Mouse (Mus musculus): ENCODE data around the gene Mef2c. TPM values are rescaled to one million over a fixed set of nuclear protein-coding genes. Genes with fewer than 3 reads are reported as not detected.

Mef2c gene
- polyA plus RNA-seq, 1 experiment from 2014 or later: 32.3 TPM

DNA sequence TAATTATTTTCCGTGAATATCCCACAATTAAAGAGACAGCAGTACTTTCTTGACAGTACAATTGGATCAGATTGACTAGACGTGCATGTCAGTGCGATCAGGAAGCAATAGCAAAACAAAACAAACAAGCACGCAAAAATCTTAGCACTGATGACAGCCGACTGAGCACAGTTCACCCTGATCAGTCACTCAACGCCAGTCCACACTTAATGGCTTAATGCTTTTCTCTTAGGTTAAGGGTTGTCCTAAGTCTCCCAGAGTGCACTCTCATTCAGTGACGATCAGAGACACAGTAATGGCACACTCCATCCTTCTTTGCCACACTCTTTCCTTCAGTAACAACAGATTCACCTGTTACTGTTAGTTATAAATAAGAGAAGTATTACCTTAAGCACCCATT lies 157.3 kb downstream of the Mef2c start:
- H3K36me3 ChIP-seq: no peaks in the 10 kb centered on the region
- WGBS (ENCODE audit: insufficient replicate concordance): 78% methylated on average over 7 of the region's 7 CpGs
- no peaks in the 10 kb centered on the region for H3K4me1 ChIP-seq
- no peaks in the 10 kb centered on the region for H3K9me3 ChIP-seq (replicated peaks)
- H3K9ac ChIP-seq: no peak overlapping the region
- H3K27ac ChIP-seq: no peak overlapping the region
- H3K4me3 ChIP-seq: no peak overlapping the region
- H3K27me3 ChIP-seq (replicated peaks): no peaks in the 10 kb centered on the region
- H3K4me2 ChIP-seq: no peak overlapping the region
- ATAC-seq: no peak

DNA sequence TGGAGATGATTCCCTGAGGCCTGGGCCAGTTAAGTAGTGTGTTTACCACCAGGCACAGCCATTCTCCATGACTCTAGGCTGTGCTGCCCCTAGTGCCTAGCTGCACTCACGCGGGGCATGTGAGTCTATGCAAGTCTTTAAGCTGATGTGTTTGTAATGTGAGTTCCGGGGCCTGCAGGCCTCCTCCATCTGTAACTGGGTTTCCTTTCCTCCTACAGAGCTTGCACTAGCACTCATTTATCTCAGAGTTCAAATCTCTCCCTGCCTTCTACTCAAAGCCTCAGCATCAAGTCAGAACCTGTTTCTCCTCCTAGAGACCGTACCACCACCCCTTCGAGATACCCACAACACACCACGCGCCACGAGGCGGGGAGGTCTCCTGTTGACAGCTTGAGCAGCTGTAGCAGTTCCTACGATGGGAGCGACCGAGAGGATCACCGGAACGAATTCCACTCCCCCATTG lies 158.3 kb downstream of the Mef2c start:
- no peaks in the 10 kb centered on the region for H3K36me3 ChIP-seq
- 79% methylated on average over 14 of the region's 14 CpGs for WGBS (ENCODE audit: insufficient replicate concordance)
- no peaks in the 10 kb centered on the region for H3K9me3 ChIP-seq (replicated peaks)
- no peaks in the 10 kb centered on the region for H3K27me3 ChIP-seq (replicated peaks)
- H3K4me2 ChIP-seq: no peak overlapping the region
- H3K9ac ChIP-seq: no peak overlapping the region
- no peak overlapping the region for H3K4me3 ChIP-seq
- no peak overlapping the region for H3K27ac ChIP-seq
- ATAC-seq: no peak
- no peaks in the 10 kb centered on the region for H3K4me1 ChIP-seq

DNA sequence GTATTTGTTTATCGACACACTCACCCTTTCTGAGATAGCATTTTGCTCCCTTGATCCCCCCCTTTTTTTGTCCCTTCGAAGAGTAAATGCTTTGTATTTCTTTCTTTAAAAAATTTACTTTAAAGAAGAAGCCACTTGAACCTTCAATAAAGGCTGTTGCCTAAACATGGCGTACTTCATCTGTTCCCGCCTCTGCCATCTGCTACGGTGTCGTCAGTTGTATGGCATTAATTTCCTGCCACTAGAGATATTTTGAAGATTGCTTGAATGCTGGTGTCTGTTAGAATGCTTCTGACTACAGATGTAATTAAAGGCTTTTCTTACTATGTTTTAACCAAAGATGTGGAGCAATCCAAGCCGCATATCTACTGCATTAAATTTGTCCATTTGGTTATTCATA lies 162.3 kb downstream of the Mef2c start:
- no peak for ATAC-seq
- Histone ChIP-seq H3K9ac (no peak overlapping the region), H3K4me2 (no peak overlapping the region), H3K36me3 (no peaks in the 10 kb centered on the region), H3K9me3 (replicated peaks) (no peaks in the 10 kb centered on the region), H3K4me1 (no peaks in the 10 kb centered on the region), H3K27me3 (replicated peaks) (no peaks in the 10 kb centered on the region), H3K4me3 (no peak overlapping the region), H3K27ac (no peak overlapping the region)
- 83% methylated on average over 7 of the region's 7 CpGs for WGBS (ENCODE audit: insufficient replicate concordance)

DNA sequence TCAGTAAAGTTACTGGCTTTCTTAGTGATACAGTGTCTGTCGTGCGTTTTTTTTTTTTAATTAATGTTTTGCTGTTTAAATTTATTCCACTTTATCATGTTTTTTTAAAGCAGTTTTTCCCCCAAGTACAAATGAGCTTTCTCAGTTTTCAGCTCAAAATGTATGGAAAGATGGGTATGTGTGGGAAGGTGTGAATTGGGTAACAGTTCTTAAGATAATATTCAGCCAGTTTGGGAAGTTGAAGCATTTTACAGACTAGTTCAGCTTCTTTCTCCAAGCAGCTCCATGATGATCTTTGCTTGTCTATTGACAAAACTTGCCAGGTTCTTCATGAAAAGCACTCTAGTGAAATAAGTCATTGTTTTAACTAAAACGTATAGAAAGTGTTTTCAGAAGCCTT lies 163.2 kb downstream of the Mef2c start:
- H3K9me3 ChIP-seq (replicated peaks): no peaks in the 10 kb centered on the region
- H3K27ac ChIP-seq: no peak overlapping the region
- no peak for ATAC-seq
- H3K9ac ChIP-seq: no peak overlapping the region
- no peaks in the 10 kb centered on the region for H3K4me1 ChIP-seq
- H3K36me3 ChIP-seq: no peaks in the 10 kb centered on the region
- no peak overlapping the region for H3K4me2 ChIP-seq
- no peak overlapping the region for H3K4me3 ChIP-seq
- H3K27me3 ChIP-seq (replicated peaks): no peaks in the 10 kb centered on the region
- 73% methylated on average over 3 of the region's 3 CpGs for WGBS (ENCODE audit: insufficient replicate concordance)

DNA sequence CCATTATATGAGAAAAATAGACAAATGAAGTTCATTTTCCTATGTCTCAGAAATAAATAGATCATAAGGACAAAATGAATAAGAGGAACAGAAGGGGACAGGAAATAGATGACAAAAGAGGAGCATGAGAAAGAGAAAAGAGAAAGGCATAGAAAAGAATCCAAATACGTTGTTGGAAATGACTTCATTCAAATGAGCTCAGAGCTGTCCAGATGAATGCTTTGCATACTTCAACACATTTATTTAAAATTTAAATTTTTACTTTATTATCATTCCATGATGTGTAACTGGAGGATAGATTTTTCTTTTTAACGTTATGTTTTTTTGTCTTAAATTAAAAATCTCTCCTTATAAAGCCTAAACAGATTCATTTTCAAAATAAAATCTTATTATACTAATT lies 203.8 kb downstream of the Mef2c start:
- Histone ChIP-seq H3K9me3 (replicated peaks) (no peaks in the 10 kb centered on the region), H3K4me1 (no peaks in the 10 kb centered on the region), H3K27me3 (replicated peaks) (peaks cover 15% of the 10 kb centered on the region), H3K27ac (no peak overlapping the region), H3K9ac (no peak overlapping the region), H3K4me3 (no peak overlapping the region), H3K36me3 (no peaks in the 10 kb centered on the region), H3K4me2 (no peak overlapping the region)
- 58% methylated on average over 2 of the region's 2 CpGs for WGBS (ENCODE audit: insufficient replicate concordance)
- no peak for ATAC-seq

DNA sequence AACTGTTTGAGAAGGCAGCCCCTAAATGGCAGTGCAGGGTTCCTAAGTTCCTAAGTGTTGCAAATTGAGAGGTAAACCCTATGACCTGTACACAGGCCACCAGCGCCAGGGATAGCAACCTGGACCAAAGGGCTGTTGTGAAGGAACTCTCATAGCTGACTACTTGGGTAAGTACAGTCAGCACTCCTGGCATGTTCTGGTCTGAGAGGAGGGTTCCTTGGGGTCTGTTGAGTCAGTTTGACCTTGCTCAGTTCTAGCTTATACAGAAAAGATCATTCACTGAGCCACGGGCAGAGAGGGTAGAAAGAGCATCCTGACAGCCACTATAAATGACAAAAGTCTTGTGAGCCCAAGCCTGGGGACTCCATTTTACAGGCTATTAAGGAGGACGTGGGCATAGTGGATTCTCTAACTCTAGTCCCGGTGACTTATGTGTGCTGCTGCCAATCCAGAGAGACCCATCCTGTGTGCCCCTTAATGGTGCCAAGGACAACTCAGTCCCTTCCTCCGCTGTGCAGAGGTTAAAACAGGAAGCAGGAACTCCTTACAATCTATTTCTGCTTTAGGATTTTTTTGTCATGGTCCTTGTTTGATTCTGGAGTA lies 209.0 kb downstream of the Mef2c start:
- H3K27ac ChIP-seq: no peak overlapping the region
- H3K27me3 ChIP-seq (replicated peaks): peaks cover 67% of the 10 kb centered on the region
- no peaks in the 10 kb centered on the region for H3K9me3 ChIP-seq (replicated peaks)
- no peak overlapping the region for H3K9ac ChIP-seq
- ATAC-seq: no peak
- no peaks in the 10 kb centered on the region for H3K36me3 ChIP-seq
- no peak overlapping the region for H3K4me3 ChIP-seq
- no peaks in the 10 kb centered on the region for H3K4me1 ChIP-seq
- H3K4me2 ChIP-seq: no peak overlapping the region
- WGBS (ENCODE audit: insufficient replicate concordance): 21% methylated on average over 5 of the region's 5 CpGs

DNA sequence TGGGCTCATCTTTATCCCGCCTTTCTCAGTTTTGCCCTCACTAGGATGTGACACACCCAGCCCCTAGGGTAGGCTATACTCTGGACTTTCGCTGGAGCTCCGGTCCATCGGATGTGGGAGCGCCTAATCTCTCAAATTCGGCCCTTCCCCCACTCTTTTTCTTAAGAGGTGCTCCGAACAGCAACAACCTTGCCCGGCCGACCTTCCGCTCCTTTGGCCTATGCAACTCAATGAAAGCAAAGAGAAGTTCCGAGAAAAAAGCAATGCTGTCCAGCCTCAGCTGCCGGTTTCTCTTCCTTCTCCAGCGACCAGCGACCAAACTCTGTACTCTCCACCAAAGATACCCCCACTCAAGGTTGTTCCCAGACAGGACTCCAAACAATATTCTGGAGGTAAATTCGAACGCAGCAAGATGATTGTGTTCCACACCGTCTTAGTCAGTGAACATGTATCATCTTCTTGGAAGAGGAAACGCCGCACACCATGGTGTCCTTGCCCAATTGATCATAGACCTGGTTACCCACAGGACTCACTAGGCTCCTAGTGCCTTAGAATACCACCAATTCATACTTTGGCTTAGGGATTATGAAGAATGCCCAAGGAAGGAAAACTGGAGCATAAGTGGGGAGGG lies 209.9 kb downstream of the Mef2c start:
- no peaks in the 10 kb centered on the region for H3K36me3 ChIP-seq
- no peak overlapping the region for H3K4me2 ChIP-seq
- H3K4me1 ChIP-seq: no peaks in the 10 kb centered on the region
- H3K9ac ChIP-seq: no peak overlapping the region
- no peaks in the 10 kb centered on the region for H3K9me3 ChIP-seq (replicated peaks)
- 5% methylated on average over 19 of the region's 19 CpGs for WGBS (ENCODE audit: insufficient replicate concordance)
- no peak overlapping the region for H3K27ac ChIP-seq
- peaks cover 76% of the 10 kb centered on the region for H3K27me3 ChIP-seq (replicated peaks)
- no peak for ATAC-seq
- no peak overlapping the region for H3K4me3 ChIP-seq

DNA sequence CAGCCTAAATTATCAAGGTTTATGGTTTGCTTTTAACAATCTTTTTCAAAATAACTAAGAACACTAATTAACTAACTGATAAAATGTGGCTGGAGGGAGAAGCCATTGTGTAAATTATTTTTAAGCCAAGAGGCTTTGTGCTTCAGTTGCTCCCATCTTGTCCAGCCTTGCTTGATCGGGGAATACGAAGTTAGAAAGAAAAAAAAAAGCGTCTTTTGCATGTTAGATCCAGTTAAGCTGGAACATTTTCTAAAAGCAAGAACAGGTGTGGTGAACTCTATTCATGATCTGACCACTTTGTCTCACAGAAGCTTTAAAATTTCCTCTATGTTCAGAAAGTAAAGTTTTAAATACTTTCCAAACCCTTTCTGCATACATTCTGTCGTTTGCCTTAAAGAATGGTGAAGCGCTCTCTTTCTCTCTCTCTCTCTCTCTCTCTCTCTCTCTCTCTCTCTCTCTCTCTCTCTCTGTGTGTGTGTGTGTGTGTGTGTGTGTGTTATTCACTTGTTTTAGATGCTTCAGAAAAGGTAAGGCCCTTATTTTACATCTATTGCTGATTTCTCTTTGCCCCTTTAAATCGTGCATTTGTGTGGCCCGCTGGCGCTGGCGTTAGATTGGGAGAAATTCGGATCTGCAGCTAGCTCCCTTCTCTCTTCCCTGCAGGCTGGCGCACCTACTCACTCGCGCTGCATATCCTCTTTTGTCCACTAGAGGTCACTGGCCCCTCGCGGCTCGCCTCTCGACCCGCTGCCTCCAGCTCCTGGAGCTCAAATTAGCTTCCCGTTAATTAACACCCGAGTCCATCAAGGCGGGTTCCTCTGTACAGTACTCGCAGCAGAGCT lies 210.9 kb downstream of the Mef2c start:
- WGBS (ENCODE audit: insufficient replicate concordance): 2% methylated on average over 22 of the region's 22 CpGs
- peak overlapping the region; percentile 13; the same call in 1 of the 2 replicates for H3K4me3 ChIP-seq
- peak; percentile 37; the same call in 1 of the 2 replicates for ATAC-seq

DNA sequence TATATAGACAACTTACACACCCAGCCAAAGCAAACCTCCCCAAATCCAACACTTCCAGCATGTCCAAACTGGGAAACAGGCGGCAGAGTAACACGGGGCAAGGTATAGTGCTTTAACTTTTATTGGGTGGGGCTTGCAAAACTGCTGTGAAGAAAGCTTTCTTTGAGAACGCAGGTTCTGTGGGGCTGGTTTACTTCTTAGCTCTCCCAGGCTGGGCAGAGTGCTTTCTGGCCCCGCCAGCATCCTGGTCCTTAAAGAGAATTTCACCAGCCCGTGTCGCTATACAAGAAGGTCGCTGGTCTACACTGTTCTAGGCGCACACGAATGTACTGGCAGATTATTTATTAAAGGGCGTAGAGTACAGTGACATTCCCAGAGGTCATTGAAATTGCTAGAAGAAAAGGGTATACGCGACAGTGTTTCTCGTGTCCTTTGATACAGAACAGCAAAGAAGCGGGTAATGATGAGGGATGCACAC lies 211.5 kb downstream of the Mef2c start:
- H3K9ac ChIP-seq: no peak overlapping the region
- ATAC-seq: peak; percentile 49; the same call in 1 of the 2 replicates

More for the DNA sequence above, 210.9 kb downstream of the Mef2c start:
- no peaks in the 10 kb centered on the region for H3K9me3 ChIP-seq (replicated peaks)
- H3K36me3 ChIP-seq: no peaks in the 10 kb centered on the region
- H3K4me2 ChIP-seq: peak overlapping the region; percentile 29; the same call in 1 of the 2 replicates
- H3K27me3 ChIP-seq (replicated peaks): peaks cover 85% of the 10 kb centered on the region
- no peak overlapping the region for H3K27ac ChIP-seq
- no peaks in the 10 kb centered on the region for H3K4me1 ChIP-seq
- no peak overlapping the region for H3K9ac ChIP-seq

DNA sequence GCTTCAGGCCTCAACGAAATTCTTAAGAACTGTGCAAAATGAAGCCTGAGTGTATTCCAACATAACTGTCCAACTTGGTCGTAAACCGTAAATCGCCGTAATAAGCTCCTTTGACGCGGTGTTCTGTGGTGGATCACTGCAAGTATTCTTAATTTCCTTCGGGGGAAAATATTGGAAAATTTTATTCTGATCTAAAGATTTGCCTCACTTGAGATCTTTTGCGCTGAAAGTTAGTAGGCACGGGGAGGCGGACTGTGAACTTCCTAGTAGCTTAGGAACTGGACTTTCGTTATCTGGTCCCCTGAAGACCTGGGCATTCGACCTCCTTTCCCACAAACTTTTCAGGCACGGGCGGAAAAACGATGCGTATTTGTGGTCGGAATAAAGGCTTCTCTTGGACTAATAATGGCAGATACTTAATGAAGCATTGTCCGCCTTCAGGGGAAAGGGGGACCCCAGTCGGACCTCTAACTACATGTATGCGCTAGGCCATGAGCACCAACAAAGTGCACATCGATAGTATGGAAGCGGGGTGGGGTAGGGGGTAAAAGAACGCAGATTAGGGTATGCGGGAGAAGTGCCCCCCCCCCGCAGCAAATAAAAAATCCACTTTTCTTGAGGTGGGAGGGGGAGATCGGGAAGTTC lies 212.3 kb downstream of the Mef2c start:
- Histone ChIP-seq H3K9me3 (replicated peaks) (no peaks in the 10 kb centered on the region), H3K27ac (no peak overlapping the region), H3K36me3 (no peaks in the 10 kb centered on the region), H3K4me3 (no peak overlapping the region), H3K27me3 (replicated peaks) (peaks cover 99% of the 10 kb centered on the region), H3K9ac (no peak overlapping the region), H3K4me2 (no peak overlapping the region), H3K4me1 (no peaks in the 10 kb centered on the region)
- 6% methylated on average over 27 of the region's 27 CpGs for WGBS (ENCODE audit: insufficient replicate concordance)
- ATAC-seq: no peak

More for the DNA sequence above, 211.5 kb downstream of the Mef2c start:
- 5% methylated on average over 14 of the region's 14 CpGs for WGBS (ENCODE audit: insufficient replicate concordance)
- Histone ChIP-seq H3K9me3 (replicated peaks) (no peaks in the 10 kb centered on the region), H3K4me3 (peak overlapping the region; percentile 13; the same call in 1 of the 2 replicates), H3K36me3 (no peaks in the 10 kb centered on the region), H3K27ac (no peak overlapping the region), H3K27me3 (replicated peaks) (peaks cover 91% of the 10 kb centered on the region), H3K4me2 (peak overlapping the region; percentile 29; the same call in 1 of the 2 replicates), H3K4me1 (no peaks in the 10 kb centered on the region)
